Mouse (Mus musculus): ENCODE measurements around the gene Tnfsf9.
"Not testable (repeated sequence)": the region's sequence is repeated elsewhere in the genome, so short reads cannot be mapped to it uniquely, and the experiment has no call there.

The Tnfsf9 gene

DNA sequence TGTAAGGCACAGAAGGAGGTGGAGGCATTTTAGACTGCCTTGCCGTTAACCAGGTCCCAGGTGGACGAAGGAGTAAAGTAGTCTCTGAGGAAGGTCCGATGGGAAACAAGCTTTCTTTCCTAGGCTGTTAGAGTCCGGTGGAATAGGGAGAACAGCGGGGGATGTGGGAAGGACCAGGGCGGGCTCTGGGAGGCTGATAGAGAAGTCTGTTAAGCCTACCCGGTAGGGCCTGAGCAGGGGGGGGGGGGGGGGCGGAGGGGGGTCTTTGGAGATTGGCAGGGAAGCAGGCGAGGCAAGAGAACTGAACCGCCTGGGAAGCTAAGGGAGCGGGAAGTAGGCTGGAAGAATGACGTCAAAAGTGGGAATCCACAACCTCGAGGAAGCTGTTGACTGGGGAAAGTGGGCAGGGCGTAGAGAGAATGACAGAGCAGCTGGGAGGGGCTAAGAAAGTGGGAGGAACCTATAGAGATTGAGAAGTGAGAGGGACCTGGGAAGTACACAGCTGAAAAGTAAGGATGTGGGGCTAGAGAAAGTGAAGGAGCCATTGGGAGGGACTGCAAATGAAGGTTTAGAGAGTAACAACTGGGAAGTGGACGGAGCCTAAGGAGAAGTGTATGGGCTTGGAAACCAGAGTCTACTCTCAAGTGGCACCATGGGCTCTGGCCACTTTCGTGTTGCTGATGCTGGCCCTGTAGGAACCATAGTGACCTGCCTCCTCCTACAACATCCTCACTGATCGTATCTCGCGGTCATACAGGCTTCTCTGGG is 9.1 kb upstream of the Tnfsf9 start:
- DNase-seq (ENCODE audit: low spot score in 2 of 2) = no peak

- DNase-seq (ENCODE audit: low spot score in 2 of 2) = peak; percentile 81 to 91
These were observed 8.6 kb upstream of the Tnfsf9 start for GRCm38 (mm10) chr17:57096623-57096920.

- DNase-seq (ENCODE audit: low spot score in 2 of 2) = no peak
These were observed 6.8 kb upstream of the Tnfsf9 start for GRCm38 (mm10) chr17:57098321-57098720.

DNA sequence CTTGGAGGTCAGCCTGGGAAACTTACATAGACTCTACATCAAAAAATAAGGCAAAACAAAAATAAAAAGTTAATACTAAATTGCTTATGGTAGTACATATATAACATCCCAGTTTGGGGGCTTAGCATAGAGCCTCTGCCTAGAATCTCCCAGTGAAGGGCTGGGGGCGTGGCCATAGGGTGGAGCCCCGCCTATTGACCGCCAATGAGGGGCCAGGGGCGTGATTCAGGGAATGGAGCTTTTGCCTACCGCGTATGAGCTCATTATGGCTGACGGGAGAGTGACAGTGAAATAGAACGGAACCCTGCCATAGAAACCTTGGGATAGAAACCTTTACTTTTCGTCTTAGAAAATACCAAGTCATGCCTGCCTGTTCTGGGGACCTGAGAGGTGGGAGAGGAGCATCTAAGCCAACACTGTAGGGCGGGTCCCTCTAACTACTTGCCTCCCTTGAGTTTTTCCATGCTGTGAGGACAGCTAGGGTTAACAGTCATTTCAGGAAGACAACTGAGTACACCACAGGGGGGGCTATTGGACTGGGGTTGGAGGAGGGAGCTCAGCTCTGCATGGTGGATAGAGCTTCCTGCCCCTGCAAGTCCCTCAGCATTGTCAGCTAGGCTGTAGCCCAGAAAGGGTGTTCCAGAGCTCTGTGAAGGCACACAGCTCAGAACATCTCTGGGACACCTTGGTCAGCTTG is 5.3 kb upstream of the Tnfsf9 start:
- DNase-seq (ENCODE audit: low spot score in 2 of 2) = no peak

GRCm38 (mm10) chr17:57102276-57102675 is 2.8 kb upstream of the Tnfsf9 start:
- DNase-seq (ENCODE audit: low spot score in 2 of 2) = no peak

GRCm38 (mm10) chr17:57104496-57104895 is 629 bp upstream of the Tnfsf9 start:
- DNase-seq (ENCODE audit: low spot score in 2 of 2) = no peak

- DNase-seq (ENCODE audit: low spot score in 2 of 2) = no peak
These were observed 877 bp downstream of the Tnfsf9 start for GRCm38 (mm10) chr17:57106035-57106368.

- no peak for DNase-seq (ENCODE audit: low spot score in 2 of 2)
These were observed 1.9 kb downstream of the Tnfsf9 start for GRCm38 (mm10) chr17:57107064-57107463.

DNA sequence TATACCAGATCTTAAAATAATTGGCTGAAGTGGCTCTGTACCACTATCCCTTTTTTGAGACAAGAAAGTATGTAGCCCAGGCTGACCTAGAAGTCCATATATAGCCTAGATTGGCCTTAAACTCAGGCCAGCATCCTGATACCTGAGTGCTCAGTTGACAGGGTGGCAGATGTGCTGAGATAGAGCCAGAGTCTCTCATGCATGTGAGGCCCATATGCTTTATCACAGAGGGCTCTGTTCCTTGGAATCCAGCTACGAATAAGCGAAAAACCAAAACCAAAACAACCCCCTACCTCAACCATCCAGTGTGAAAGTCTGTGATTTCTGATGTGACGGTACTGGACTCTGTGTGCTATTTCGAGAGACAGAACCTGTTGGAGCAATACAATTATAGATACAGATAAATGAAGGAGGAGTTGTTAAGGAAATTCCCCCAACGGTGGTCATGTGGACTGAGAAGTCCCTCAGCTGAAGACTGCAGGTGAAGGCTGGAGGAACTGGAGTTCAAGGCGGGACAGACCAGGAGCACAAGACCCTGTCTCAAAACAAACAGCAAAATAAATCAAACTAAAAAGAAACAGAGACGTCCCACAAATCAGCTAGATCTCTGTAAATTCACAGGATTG is 3.0 kb downstream of the Tnfsf9 start:
- no peak for DNase-seq (ENCODE audit: low spot score in 2 of 2)

GRCm38 (mm10) chr17:57108666-57109171 is 3.6 kb downstream of the Tnfsf9 start:
- DNase-seq (ENCODE audit: low spot score in 2 of 2) = no peak

- no peak for DNase-seq (ENCODE audit: low spot score in 2 of 2)
These were observed 4.9 kb downstream of the Tnfsf9 start for GRCm38 (mm10) chr17:57110005-57110404.

GRCm38 (mm10) chr17:57112768-57113474 is 7.8 kb downstream of the Tnfsf9 start:
- no peak for DNase-seq (ENCODE audit: low spot score in 2 of 2)

DNA sequence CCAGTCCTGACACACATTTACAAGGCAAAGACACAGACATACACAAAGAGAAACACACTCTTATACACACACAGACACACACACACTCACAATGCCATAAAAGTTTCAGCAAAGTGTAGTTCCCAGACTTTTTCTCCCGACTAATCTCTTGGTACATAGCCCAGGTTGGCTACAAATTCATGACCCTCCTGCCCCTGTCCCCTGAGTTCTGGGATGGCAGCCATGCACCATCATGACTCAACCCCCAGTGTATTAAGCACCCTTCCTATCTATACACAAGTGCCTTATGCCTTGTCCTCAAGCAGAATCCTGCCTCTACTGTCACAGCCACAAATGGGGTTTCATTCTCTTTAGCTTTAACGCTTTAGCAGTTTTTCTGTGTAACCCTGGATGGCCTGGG is 11.7 kb downstream of the Tnfsf9 start:
- no peak for DNase-seq (ENCODE audit: low spot score in 2 of 2)

- DNase-seq (ENCODE audit: low spot score in 2 of 2) = no peak
These were observed 13.6 kb downstream of the Tnfsf9 start for GRCm38 (mm10) chr17:57118524-57119349.

DNA sequence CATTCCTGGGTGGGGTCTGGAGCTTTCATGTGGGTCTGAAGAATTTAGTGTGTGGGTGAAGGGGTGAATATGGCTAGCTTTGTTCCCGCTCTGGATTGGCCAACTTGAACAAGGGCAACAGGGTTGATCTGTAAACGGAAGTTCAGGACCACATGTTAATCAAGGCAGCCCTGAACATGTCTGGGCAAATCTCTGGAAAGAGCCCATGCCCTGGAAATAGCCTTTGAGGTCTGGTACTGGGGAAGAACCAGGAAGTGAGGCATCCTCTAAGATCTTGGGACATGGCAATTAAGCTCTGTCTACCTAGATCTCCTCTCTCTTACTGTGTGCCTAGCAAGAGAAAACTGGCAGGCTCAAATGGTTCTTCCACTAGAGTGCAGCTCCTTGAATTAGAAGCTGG is 16.7 kb downstream of the Tnfsf9 start:
- DNase-seq (ENCODE audit: low spot score in 2 of 2) = no peak

DNA sequence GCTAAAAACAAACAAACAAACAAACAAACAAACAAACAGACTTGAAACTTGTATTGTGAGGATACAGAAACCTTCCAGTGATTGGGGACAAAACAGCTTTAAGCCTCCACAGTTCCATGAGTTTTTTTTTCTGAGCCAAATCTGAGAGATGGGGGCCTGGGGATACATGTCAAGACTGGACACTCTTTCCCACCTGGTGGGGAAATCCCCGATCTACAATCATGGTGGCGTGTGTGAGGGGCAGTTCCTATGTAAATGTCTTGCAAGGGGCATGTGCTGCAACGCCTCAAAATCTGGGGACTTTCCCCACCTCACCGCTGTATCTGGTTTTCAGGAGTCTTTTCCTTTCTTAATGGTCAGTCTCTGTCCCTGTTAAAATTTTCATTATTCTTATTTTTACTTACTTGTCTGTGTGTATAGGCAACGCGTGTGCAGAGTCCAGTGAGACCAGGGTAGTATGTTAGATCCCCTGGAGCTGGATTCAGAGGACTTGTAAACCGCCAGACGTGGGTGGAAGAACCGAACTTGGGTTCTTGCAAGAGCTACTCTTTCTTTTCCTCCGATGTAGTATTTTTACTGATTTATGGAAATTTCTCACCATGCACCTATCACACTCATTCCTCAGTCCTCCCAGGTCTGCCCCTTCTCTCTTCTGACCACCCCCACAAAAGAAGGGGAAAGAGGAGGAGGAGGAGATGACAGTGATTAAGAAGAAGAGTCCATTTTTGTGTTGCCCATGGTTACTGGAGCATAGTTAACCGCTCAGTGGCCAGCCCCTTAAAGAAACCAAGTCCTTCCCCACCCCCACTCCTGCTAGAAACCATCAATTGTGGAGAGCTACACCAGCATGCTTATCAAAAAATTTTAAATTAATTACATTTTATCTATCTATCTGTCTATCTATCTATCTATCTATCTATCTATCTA is 18.3 kb downstream of the Tnfsf9 start:
- DNase-seq (ENCODE audit: low spot score in 2 of 2) = no peak

GRCm38 (mm10) chr17:57124792-57125191 is 19.7 kb downstream of the Tnfsf9 start:
- no peak for DNase-seq (ENCODE audit: low spot score in 2 of 2)

GRCm38 (mm10) chr17:57125853-57126622 is 20.9 kb downstream of the Tnfsf9 start:
- no peak for DNase-seq (ENCODE audit: low spot score in 2 of 2)

GRCm38 (mm10) chr17:57131793-57132192 is 26.7 kb downstream of the Tnfsf9 start:
- no peak for DNase-seq (ENCODE audit: low spot score in 2 of 2)

GRCm38 (mm10) chr17:57134021-57134420 is 28.9 kb downstream of the Tnfsf9 start:
- DNase-seq (ENCODE audit: low spot score in 2 of 2) = not testable (repeated sequence)

Data from right cerebral cortex, postnatal 10 days (tissue).